Mouse (Mus musculus) G1E (cell line): ENCODE measurements around the gene H2-Oa.

ENCODE experiments used
- CTCF ChIP-seq: IDR thresholded peaks from 2 replicates; pipeline ENCODE4 v1.5.1; 2012; ENCODE audit warnings: low read depth, low read length, inconsistent platforms, mixed read lengths
- GATA1 ChIP-seq: IDR thresholded peaks from 2 replicates; pipeline ENCODE4 v1.6.1; 2012; ENCODE audit warnings: borderline replicate concordance, low read length, inconsistent platforms, mixed read lengths
- GATA2 ChIP-seq: IDR thresholded peaks from 2 replicates; pipeline ENCODE4 v1.6.1; 2012; ENCODE audit warnings: low read depth, low read length, inconsistent platforms, borderline replicate concordance
- POLR2AphosphoS5 ChIP-seq: IDR thresholded peaks from 2 replicates; pipeline ENCODE4 v1.6.1; 2012; ENCODE audit warnings: low read depth, low read length, inconsistent platforms; ENCODE audit not compliant: insufficient replicate concordance

GRCm38 (mm10) chr17:34128944-34129791 is 37.0 kb downstream of the H2-Oa start:
- TF ChIP-seq CTCF (no peak), GATA1 (no peak), GATA2 (no peak), POLR2AphosphoS5 (no peak; the same call in 1 of the 2 replicates)
